Comparison of ENCODE assay signal across 50 mouse cellular contexts in genomic region chr2:3353160-3353559, GRCm38 (mm10). TPM values are rescaled to one million over a fixed set of nuclear protein-coding genes. Genes with fewer than 3 reads are reported as not detected.
"Had no signal": no experiment of that assay in that cellular context is flagged by ENCODE, and none has a peak within 500 bp of the region (broad histone marks: within the 10 kb centered on the region; RNA-seq: fewer than 3 reads in every experiment).

No protein-coding gene starts in this region.

- H3K4me3 ChIP-seq: heart, embryonic 12.5 days; heart, embryonic 13.5 days; heart, embryonic 15.5 days; hindbrain, embryonic 10.5 days; hindbrain, embryonic 12.5 days; hindbrain, embryonic 13.5 days; hindbrain, embryonic 15.5 days; intestine, embryonic 15.5 days; kidney, embryonic 15.5 days; layer of hippocampus, adult 2 months; left cerebral cortex, adult 2 months had no signal

- H3K4me1 ChIP-seq: heart, embryonic 12.5 days; heart, embryonic 13.5 days; heart, embryonic 15.5 days; hindbrain, embryonic 10.5 days; hindbrain, embryonic 12.5 days; hindbrain, embryonic 13.5 days; hindbrain, embryonic 15.5 days; intestine, embryonic 15.5 days; kidney, embryonic 15.5 days had no signal

- H3K9ac ChIP-seq: heart, embryonic 12.5 days; heart, embryonic 13.5 days; heart, embryonic 15.5 days; hindbrain, embryonic 12.5 days; hindbrain, embryonic 13.5 days; hindbrain, embryonic 14.5 days; hindbrain, embryonic 15.5 days; intestine, embryonic 15.5 days; kidney, embryonic 15.5 days had no signal

- H3K27ac ChIP-seq: heart, embryonic 13.5 days; heart, embryonic 15.5 days; hindbrain, embryonic 10.5 days; hindbrain, embryonic 12.5 days; hindbrain, embryonic 13.5 days; hindbrain, embryonic 14.5 days; hindbrain, embryonic 15.5 days; hindbrain, postnatal 0 days; intestine, embryonic 15.5 days; kidney, embryonic 15.5 days; kidney, postnatal 0 days; layer of hippocampus, adult 2 months; left cerebral cortex, adult 2 months had no signal

- H3K4me2 ChIP-seq: heart, embryonic 11.5 days; heart, embryonic 12.5 days; heart, embryonic 13.5 days; heart, embryonic 15.5 days; hindbrain, embryonic 12.5 days; hindbrain, embryonic 13.5 days; hindbrain, embryonic 14.5 days; hindbrain, embryonic 15.5 days; intestine, embryonic 15.5 days; kidney, embryonic 15.5 days had no signal

- H3K9me3 ChIP-seq: heart, embryonic 13.5 days; heart, embryonic 15.5 days; hindbrain, embryonic 12.5 days; hindbrain, embryonic 13.5 days; hindbrain, embryonic 15.5 days; intestine, embryonic 15.5 days; kidney, embryonic 15.5 days had no signal

- H3K36me3 ChIP-seq: heart, embryonic 12.5 days; heart, embryonic 13.5 days; heart, embryonic 15.5 days; hindbrain, embryonic 10.5 days; hindbrain, embryonic 12.5 days; hindbrain, embryonic 13.5 days; hindbrain, embryonic 15.5 days; intestine, embryonic 15.5 days; kidney, embryonic 15.5 days had no signal

- ATAC-seq: hindbrain, embryonic 16.5 days; hindbrain, postnatal 0 days; inflammation-experienced regulatory T-cells, adult 6 months; intestine, embryonic 15.5 days; intestine, embryonic 16.5 days; intestine, postnatal 0 days had no signal

- H3K27me3 ChIP-seq: heart, embryonic 12.5 days; heart, embryonic 15.5 days; hindbrain, embryonic 12.5 days; hindbrain, embryonic 15.5 days; intestine, embryonic 15.5 days; kidney, embryonic 15.5 days had no signal

- DNase-seq: heart, postnatal 10 days; heart, postnatal 14 days; heart, postnatal 36 days; heart, postnatal 4 days; kidney, adult 11 months; kidney, adult 18-20 months; kidney, adult 2 months; kidney, adult 8-10 months; kidney, adult 9 months; kidney, postnatal 10 days; kidney, postnatal 14 days; kidney, postnatal 25 days; kidney, postnatal 36 days; kidney, postnatal 4 days; layer of hippocampus, adult 9-11 months; layer of hippocampus, postnatal 36 days had no signal

RNA-seq across cellular contexts. Expression of gene Acbd7, which starts 17.2 kb away (rescaled TPM):
- total RNA-seq: heart, postnatal 10 days; hematopoietic stem cell, adult 5-6 weeks; hindbrain, postnatal 0 days had no signal
- polyA plus RNA-seq: hindbrain, embryonic 10.5 days; inflammation-experienced regulatory T-cells, adult 6 months; kidney, adult 2 months; large intestine, adult 2 months had no signal

RNA-seq across cellular contexts. Expression of gene Olah, which starts 43.9 kb away (rescaled TPM):
- total RNA-seq: heart, postnatal 10 days; heart, postnatal 14 days; heart, postnatal 25 days; heart, postnatal 36 days; heart, postnatal 4 days; hematopoietic stem cell, adult 5-6 weeks; hindbrain, postnatal 0 days; layer of hippocampus, adult 18-20 months; layer of hippocampus, adult 2 months; layer of hippocampus, adult 8-10 months; layer of hippocampus, postnatal 10 days; layer of hippocampus, postnatal 14 days; layer of hippocampus, postnatal 25 days; layer of hippocampus, postnatal 36 days; left cerebral cortex, adult 18-20 months; left cerebral cortex, adult 2 months had no signal
- polyA plus RNA-seq: heart, embryonic 11.5 days; heart, embryonic 12.5 days; heart, embryonic 13.5 days; heart, embryonic 14.5 days; heart, embryonic 15.5 days; heart, embryonic 16.5 days; heart, postnatal 0 days; hindbrain, embryonic 10.5 days; hindbrain, embryonic 12.5 days; hindbrain, embryonic 13.5 days; hindbrain, embryonic 14.5 days; hindbrain, embryonic 15.5 days; hindbrain, postnatal 0 days; inflammation-experienced regulatory T-cells, adult 6 months; intestine, embryonic 14.5 days; intestine, embryonic 15.5 days; intestine, embryonic 16.5 days; kidney, adult 2 months; kidney, embryonic 14.5 days; kidney, embryonic 15.5 days; kidney, embryonic 16.5 days; kidney, postnatal 0 days; large intestine, adult 2 months had no signal
